Mouse (Mus musculus) duodenum, adult 2 months (tissue): ENCODE results near the gene Timm13. TPM values are rescaled to one million over a fixed set of nuclear protein-coding genes. Genes with fewer than 3 reads are reported as not detected.

ENCODE experiments used
- polyA plus RNA-seq: library from polyadenylated mRNA; depleted of rRNA; stranded (reverse); fragments of >200 nt; gene quantifications from 2 replicates; pipeline ENCODE4 v1.2.3, GENCODE M21; 2012; ENCODE audit warnings: low replicate concordance; rRNA removed

Gene Timm13
- polyA plus RNA-seq, result 217 and 283 TPM in 2 replicates

GRCm38 (mm10) chr10:80900318-80901247 is at the start of gene Timm13:
TSS of gene Timm13 (minus strand) at chr10:80900969.

GRCm38 (mm10) chr10:80929299-80930226 is 28.8 kb upstream of the Timm13 start, which contains the start of gene Gadd45b:
TSS of gene Gadd45b (plus strand) at chr10:80930073.

DNA sequence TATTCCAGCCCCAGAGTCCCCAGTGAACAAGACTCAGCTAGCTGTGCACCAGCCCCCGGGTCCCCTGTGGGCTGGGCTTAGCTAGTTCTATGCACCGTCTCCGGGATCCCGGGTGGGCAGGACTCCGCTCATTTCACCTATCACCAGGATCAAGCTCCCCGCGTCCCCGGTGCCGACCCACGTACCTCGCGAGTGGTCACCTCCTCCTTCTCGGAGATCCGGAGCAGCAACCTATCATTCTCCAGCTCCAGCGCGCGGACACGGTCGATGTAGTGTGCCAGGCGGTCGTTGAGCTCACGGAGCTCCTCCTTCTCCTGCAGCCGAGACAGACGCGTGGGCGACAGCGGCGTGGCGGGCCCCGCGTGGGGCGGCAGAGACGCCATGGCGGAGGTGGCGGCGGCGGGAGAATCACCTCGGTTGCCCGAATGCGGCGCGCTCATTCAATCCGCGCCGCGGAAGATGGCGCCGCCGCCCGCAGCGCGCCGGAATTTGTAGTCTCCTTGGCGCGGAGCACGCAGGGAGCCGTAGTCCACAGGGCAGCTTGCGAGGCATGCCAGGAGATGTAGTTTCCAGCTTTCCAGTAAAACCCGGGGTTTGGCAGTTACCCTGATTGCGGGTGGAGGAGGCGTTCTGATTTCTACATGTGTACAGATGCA is 17.1 kb upstream of the Timm13 start, which contains the start of gene Lmnb2:
Gene Lmnb2 (minus strand): TSS at position 467 of the 656 bp plus-strand sequence.

DNA sequence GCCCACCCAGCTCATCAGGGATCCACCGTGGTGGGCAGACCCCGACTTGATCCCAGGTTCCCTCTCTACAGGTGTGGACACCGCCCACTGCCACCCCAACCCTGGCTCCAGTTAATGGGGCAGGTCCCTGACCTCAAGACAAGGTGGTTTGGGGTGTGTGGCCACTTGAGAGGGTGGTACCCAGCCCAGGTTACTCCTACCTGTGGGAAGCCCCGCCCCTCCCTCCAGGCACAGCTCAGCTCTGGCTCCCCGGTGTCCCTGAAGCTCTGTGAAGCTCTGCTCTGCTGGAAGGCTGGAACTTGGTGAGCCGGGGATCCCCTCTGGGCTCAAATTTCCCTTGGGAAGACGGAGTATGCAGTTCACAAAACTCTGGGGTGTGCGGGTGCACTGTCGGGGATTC is 29.2 kb downstream of the Timm13 start, which contains the start of gene Tmprss9:
Gene Tmprss9 (plus strand): TSS at position 268 of the 400 bp plus-strand sequence.

DNA sequence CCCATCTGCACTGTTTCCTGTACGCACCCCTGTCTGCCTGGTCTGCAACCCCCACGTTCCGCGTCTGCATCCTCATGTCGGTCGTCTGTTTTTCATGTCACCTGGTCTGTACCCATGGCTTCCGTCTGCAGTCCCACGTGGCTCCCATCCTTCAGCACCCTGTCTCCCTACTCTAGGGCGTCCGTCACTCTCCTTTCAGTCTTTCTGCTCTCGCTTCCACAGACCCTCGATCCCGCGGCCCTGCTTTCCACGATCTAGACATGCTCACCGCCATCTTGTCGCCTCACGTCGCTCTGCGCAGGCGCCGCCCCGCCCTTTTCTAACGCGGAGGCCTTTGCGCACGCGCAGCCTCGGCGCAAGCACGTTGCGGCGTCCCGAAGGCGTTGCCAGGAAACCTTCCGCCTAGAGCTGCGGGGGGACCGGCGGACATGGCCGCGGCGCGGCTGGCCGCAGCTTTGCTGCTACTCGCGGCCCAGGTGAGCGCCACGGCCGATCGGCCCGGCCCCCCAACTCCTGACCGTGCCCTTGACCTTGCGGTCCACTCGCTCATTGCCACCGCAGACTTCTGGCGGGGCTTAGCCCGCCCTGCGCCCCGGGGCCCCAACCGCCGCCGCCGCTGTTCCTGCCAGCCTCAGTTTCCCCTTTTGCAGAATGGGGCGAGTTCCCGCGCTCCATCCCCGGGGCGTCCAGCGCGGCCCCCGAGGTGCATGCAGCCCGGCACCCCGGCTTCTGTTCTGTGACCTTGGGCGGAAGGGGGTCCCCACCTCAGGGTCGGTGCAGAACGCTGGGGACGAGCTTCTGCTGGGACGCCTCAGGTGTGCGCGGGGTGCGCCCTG is 45.6 kb downstream of the Timm13 start, which contains the start of the genes Lsm7 and Sppl2b:
Gene Lsm7 (minus strand): TSS at position 297 of the 836 bp plus-strand sequence.
Gene Sppl2b (plus strand): TSS at position 363 of the 836 bp plus-strand sequence.

Other genes starting within 250 kb of the Timm13 start
- gene Btbd2, start 243.9 kb downstream of the Timm13 start, polyA plus RNA-seq, result 70.9 and 83.2 TPM in 2 replicates
- gene Mknk2, start 222.9 kb downstream of the Timm13 start, polyA plus RNA-seq, result 147 TPM in 2 replicates
- 28.1 and 37.8 TPM in 2 replicates for gene Mob3a, start 199.0 kb downstream of the Timm13 start, polyA plus RNA-seq
- gene Izumo4, start 198.8 kb downstream of the Timm13 start, polyA plus RNA-seq, result 20.8 and 44.8 TPM in 2 replicates
- gene Ap3d1, start 158.7 kb downstream of the Timm13 start, polyA plus RNA-seq, result 80.7 and 89.3 TPM in 2 replicates
- 53.5 and 58.4 TPM in 2 replicates for gene Dot1l, start 145.8 kb downstream of the Timm13 start, polyA plus RNA-seq
- gene Sf3a2, start 102.8 kb downstream of the Timm13 start, polyA plus RNA-seq, result 50.6 and 68.2 TPM in 2 replicates
- gene Plekhj1, start 102.3 kb downstream of the Timm13 start, polyA plus RNA-seq, result 44.6 and 62.2 TPM in 2 replicates
- 0.54 and 2.5 TPM in 2 replicates for gene Amh, start 95.7 kb downstream of the Timm13 start, polyA plus RNA-seq
- gene Jsrp1, start 87.5 kb downstream of the Timm13 start, polyA plus RNA-seq, result not detected in 2 replicates
- 955 and 1,664 TPM in 2 replicates for gene Oaz1, start 74.3 kb downstream of the Timm13 start, polyA plus RNA-seq
- gene Lingo3, start 56.9 kb downstream of the Timm13 start, polyA plus RNA-seq, result 0.02 and 0.07 TPM in 2 replicates
- gene Lsm7, start 45.8 kb downstream of the Timm13 start, polyA plus RNA-seq, result 89.4 and 104 TPM in 2 replicates
- gene Sppl2b, start 45.7 kb downstream of the Timm13 start, polyA plus RNA-seq, result 80.9 and 86.1 TPM in 2 replicates
- 0.78 and 3.7 TPM in 2 replicates for gene Tmprss9, start 29.1 kb downstream of the Timm13 start, polyA plus RNA-seq
- 30.0 and 34.9 TPM in 2 replicates for gene Lmnb2, start 17.3 kb upstream of the Timm13 start, polyA plus RNA-seq
- gene Gadd45b, start 29.1 kb upstream of the Timm13 start, polyA plus RNA-seq, result 14.8 and 34.1 TPM in 2 replicates
- gene Gng7, start 114.0 kb upstream of the Timm13 start, polyA plus RNA-seq, result 0.56 and 1.3 TPM in 2 replicates
- 0.29 and 0.68 TPM in 2 replicates for gene Diras1, start 124.7 kb upstream of the Timm13 start, polyA plus RNA-seq
- gene Slc39a3, start 136.5 kb upstream of the Timm13 start, polyA plus RNA-seq, result 26.2 and 32.8 TPM in 2 replicates
- gene Sgta, start 159.2 kb upstream of the Timm13 start, polyA plus RNA-seq, result 180 and 258 TPM in 2 replicates
- gene Thop1, start 169.1 kb upstream of the Timm13 start, polyA plus RNA-seq, result 29.1 and 33.7 TPM in 2 replicates
- gene Creb3l3, start 197.9 kb upstream of the Timm13 start, polyA plus RNA-seq, result 262 and 513 TPM in 2 replicates
- 600 and 1,069 TPM in 2 replicates for gene Map2k2, start 204.9 kb upstream of the Timm13 start, polyA plus RNA-seq
- gene Zbtb7a, start 234.3 kb upstream of the Timm13 start, polyA plus RNA-seq, result 88.4 and 143 TPM in 2 replicates